Mouse (Mus musculus): ENCODE results near the gene Ebf3. TPM values are rescaled to one million over a fixed set of nuclear protein-coding genes. Genes with fewer than 3 reads are reported as not detected.

The Ebf3 gene
- total and polyA plus RNA-seq, 2 experiments = 0.09 TPM; not detected in 1

GRCm38 (mm10) chr7:137313183-137313903 is 902 bp downstream of the Ebf3 start:
- Histone ChIP-seq H3K79me2 (ENCODE audit: control insufficient read depth, insufficient read depth, low read length) (no peaks in the 10 kb centered on the region), H3K9ac (ENCODE audit: low read depth, low read length) (peak overlapping the region; percentile 55), H3K27ac (replicated peaks; ENCODE audit: insufficient read depth, low read depth, low read length) (no peak overlapping the region), H3K4me3 (ENCODE audit: insufficient read depth, low read depth, low read length) (peak overlapping the region; percentile 41), H3K4me1 (ENCODE audit: control insufficient read depth, insufficient read depth, low read length) (peaks cover 7% of the 10 kb centered on the region), H3K36me3 (ENCODE audit: control insufficient read depth, insufficient read depth, low read length) (no peaks in the 10 kb centered on the region), H3K27me3 (ENCODE audit: control insufficient read depth, insufficient read depth, low read length) (peaks cover 65% of the 10 kb centered on the region)
- DNase-seq (ENCODE audit: extremely low read depth, low read depth, low spot score) = no peak
- under 1% methylated on average over 78 of the region's 79 CpGs for WGBS
- no peak for TF ChIP-seq POLR2A (IDR thresholded peaks at IDR 0.05; ENCODE audit: extremely low read depth, insufficient read depth, low read length)
- TF ChIP-seq CTCF (IDR thresholded peaks at IDR 0.05; ENCODE audit: low read depth, low read length) = no peak

- peaks cover 7% of the 10 kb centered on the region for H3K4me1 ChIP-seq (ENCODE audit: control insufficient read depth, insufficient read depth, low read length)
- DNase-seq (ENCODE audit: extremely low read depth, low read depth, low spot score) = peak; percentile 19
- TF ChIP-seq CTCF (IDR thresholded peaks at IDR 0.05; ENCODE audit: low read depth, low read length) (no peak), POLR2A (IDR thresholded peaks at IDR 0.05; ENCODE audit: extremely low read depth, insufficient read depth, low read length) (no peak)
- no peak overlapping the region for H3K27ac ChIP-seq (replicated peaks; ENCODE audit: insufficient read depth, low read depth, low read length)
- WGBS = 6% methylated on average over 10 of the region's 10 CpGs
- peak overlapping the region; percentile 41; the same call in 1 of the 2 replicates for H3K4me3 ChIP-seq (ENCODE audit: insufficient read depth, low read depth, low read length)
- no peaks in the 10 kb centered on the region for H3K79me2 ChIP-seq (ENCODE audit: control insufficient read depth, insufficient read depth, low read length)
- H3K9ac ChIP-seq (ENCODE audit: low read depth, low read length) = peak overlapping the region; percentile 55
- no peaks in the 10 kb centered on the region for H3K36me3 ChIP-seq (ENCODE audit: control insufficient read depth, insufficient read depth, low read length)
- peaks cover 60% of the 10 kb centered on the region for H3K27me3 ChIP-seq (ENCODE audit: control insufficient read depth, insufficient read depth, low read length)
Measured at GRCm38 (mm10) chr7:137312933-137313182, 1.4 kb downstream of the Ebf3 start.

- Histone ChIP-seq H3K27ac (replicated peaks; ENCODE audit: insufficient read depth, low read depth, low read length) (no peak overlapping the region), H3K36me3 (ENCODE audit: control insufficient read depth, insufficient read depth, low read length) (no peaks in the 10 kb centered on the region), H3K4me1 (ENCODE audit: control insufficient read depth, insufficient read depth, low read length) (peaks cover 7% of the 10 kb centered on the region), H3K4me3 (ENCODE audit: insufficient read depth, low read depth, low read length) (no peak overlapping the region), H3K9ac (ENCODE audit: low read depth, low read length) (no peak overlapping the region), H3K27me3 (ENCODE audit: control insufficient read depth, insufficient read depth, low read length) (peaks cover 59% of the 10 kb centered on the region), H3K79me2 (ENCODE audit: control insufficient read depth, insufficient read depth, low read length) (no peaks in the 10 kb centered on the region)
- 16% methylated on average over 17 of the region's 17 CpGs for WGBS
- TF ChIP-seq POLR2A (IDR thresholded peaks at IDR 0.05; ENCODE audit: extremely low read depth, insufficient read depth, low read length) (no peak), CTCF (IDR thresholded peaks at IDR 0.05; ENCODE audit: low read depth, low read length) (no peak)
- DNase-seq (ENCODE audit: extremely low read depth, low read depth, low spot score) = no peak
Measured at GRCm38 (mm10) chr7:137312166-137312932, 1.9 kb downstream of the Ebf3 start.

- Histone ChIP-seq H3K27me3 (ENCODE audit: control insufficient read depth, insufficient read depth, low read length) (peaks cover 54% of the 10 kb centered on the region), H3K79me2 (ENCODE audit: control insufficient read depth, insufficient read depth, low read length) (no peaks in the 10 kb centered on the region), H3K36me3 (ENCODE audit: control insufficient read depth, insufficient read depth, low read length) (no peaks in the 10 kb centered on the region), H3K27ac (replicated peaks; ENCODE audit: insufficient read depth, low read depth, low read length) (no peak overlapping the region), H3K9ac (ENCODE audit: low read depth, low read length) (no peak overlapping the region), H3K4me3 (ENCODE audit: insufficient read depth, low read depth, low read length) (no peak overlapping the region), H3K4me1 (ENCODE audit: control insufficient read depth, insufficient read depth, low read length) (peaks cover 7% of the 10 kb centered on the region)
- TF ChIP-seq POLR2A (IDR thresholded peaks at IDR 0.05; ENCODE audit: extremely low read depth, insufficient read depth, low read length) = no peak
- WGBS = 11% methylated on average over 8 of the region's 8 CpGs
- no peak for DNase-seq (ENCODE audit: extremely low read depth, low read depth, low spot score)
Measured at GRCm38 (mm10) chr7:137311341-137312110, 2.7 kb downstream of the Ebf3 start.

- Histone ChIP-seq H3K9ac (ENCODE audit: low read depth, low read length) (no peak overlapping the region), H3K4me1 (ENCODE audit: control insufficient read depth, insufficient read depth, low read length) (peaks cover 7% of the 10 kb centered on the region), H3K27ac (replicated peaks; ENCODE audit: insufficient read depth, low read depth, low read length) (no peak overlapping the region), H3K36me3 (ENCODE audit: control insufficient read depth, insufficient read depth, low read length) (no peaks in the 10 kb centered on the region), H3K4me3 (ENCODE audit: insufficient read depth, low read depth, low read length) (no peak overlapping the region), H3K27me3 (ENCODE audit: control insufficient read depth, insufficient read depth, low read length) (peaks cover 51% of the 10 kb centered on the region), H3K79me2 (ENCODE audit: control insufficient read depth, insufficient read depth, low read length) (no peaks in the 10 kb centered on the region)
- no peak for DNase-seq (ENCODE audit: extremely low read depth, low read depth, low spot score)
- WGBS = 8% methylated on average over 11 of the region's 11 CpGs
- no peak for TF ChIP-seq CTCF (IDR thresholded peaks at IDR 0.05; ENCODE audit: low read depth, low read length)
Measured at GRCm38 (mm10) chr7:137310876-137311275, 3.4 kb downstream of the Ebf3 start.

Data from liver, adult 2 months (tissue).